Mouse (Mus musculus) lung, embryonic 14.5 days (tissue): ENCODE data around the gene Cnpy3. TPM values are rescaled to one million over a fixed set of nuclear protein-coding genes. Genes with fewer than 3 reads are reported as not detected.
A peak's percentile ranks its signal among the peaks of the same experiment; 100 is the strongest.

Experiments
- ATAC-seq: fragments of 200-750 bp; cut with Nextera tagmentation; 2 replicates; pipeline ENCODE4 v1.8.0; 2017; ENCODE audit warnings: mild to moderate bottlenecking, moderate TSS enrichment, moderate library complexity; ENCODE audit not compliant: insufficient read depth
- DNase-seq: peaks from one replicate; pipeline ENCODE4 v3.0.0-alpha.2; 2015
- H3K27ac ChIP-seq: fragments of 300-500 bp; sonication (generic); 2 replicates; pipeline ENCODE4 v1.5.1; 2014; ENCODE audit warnings: low read depth, mild to moderate bottlenecking, moderate library complexity
- H3K27me3 ChIP-seq: fragments of 300-500 bp; sonication (generic); 2 replicates; pipeline ENCODE4 v1.6.1; 2014; ENCODE audit warnings: low read length, control low read depth; ENCODE audit not compliant: insufficient read depth
- H3K36me3 ChIP-seq: fragments of 300-500 bp; sonication (generic); 2 replicates; pipeline ENCODE4 v1.6.1; 2014; ENCODE audit warnings: control low read depth; ENCODE audit not compliant: insufficient read depth
- H3K4me1 ChIP-seq: fragments of 300-500 bp; sonication (generic); 2 replicates; pipeline ENCODE4 v1.6.1; 2014; ENCODE audit warnings: antibody characterized with exemption, control low read depth; ENCODE audit not compliant: insufficient read depth
- H3K4me2 ChIP-seq: fragments of 300-500 bp; sonication (generic); 2 replicates; pipeline ENCODE4 v1.6.1; 2014; ENCODE audit warnings: mild to moderate bottlenecking
- H3K4me3 ChIP-seq: fragments of 300-500 bp; sonication (generic); 2 replicates; pipeline ENCODE4 v1.5.1; 2014; ENCODE audit warnings: low read depth, low read length
- H3K9ac ChIP-seq: fragments of 300-500 bp; sonication (generic); 2 replicates; pipeline ENCODE4 v1.6.1; 2014
- H3K9me3 ChIP-seq: fragments of 300-500 bp; sonication (generic); 2 replicates; pipeline ENCODE4 v1.6.1; 2016; ENCODE audit warnings: low read depth, low read length, control low read depth
- CTCF ChIP-seq: IDR thresholded peaks from 2 replicates; pipeline ENCODE4 v1.5.1; 2016; ENCODE audit warnings: antibody characterized with exemption, low read depth
- WGBS: fragments of 180-500 bp; shearing (Covaris S2); extraction: QIAGEN DNeasy Blood & Tissue Kit; methylation state at CpG from one replicate; pipeline ENCODE4 v1.1.7; 2014; 5-methylcytosine and 5-hydroxymethylcytosine counted together
- polyA plus RNA-seq: library from polyadenylated mRNA; unstranded; fragments of >200 nt; fragmentation: Nextera tagmentation; extraction: Ambion mirVana; gene quantifications from 2 replicates; pipeline ENCODE4 v1.2.1, GENCODE M21; 2014

Gene Cnpy3
- polyA plus RNA-seq, 1 experiment from 2014 or later, result 79.3 TPM

GRCm38 (mm10) chr17:46747806-46748205 lies 4.2 kb downstream of the Cnpy3 start:
- H3K9ac ChIP-seq, result no peak overlapping the region
- no peak overlapping the region for H3K27ac ChIP-seq
- WGBS, result 82% methylated on average over 2 of the region's 2 CpGs
- H3K4me2 ChIP-seq, result no peak overlapping the region
- DNase-seq (no peak), ATAC-seq (no peak)
- peaks cover 32% of the 10 kb centered on the region for H3K36me3 ChIP-seq
- no peak for TF ChIP-seq CTCF
- no peaks in the 10 kb centered on the region for H3K27me3 ChIP-seq
- no peaks in the 10 kb centered on the region for H3K9me3 ChIP-seq
- H3K4me3 ChIP-seq, result no peak overlapping the region
- H3K4me1 ChIP-seq, result peaks cover 9% of the 10 kb centered on the region; the same call in 1 of the 2 replicates

GRCm38 (mm10) chr17:46747234-46747633 lies 4.8 kb downstream of the Cnpy3 start:
- H3K36me3 ChIP-seq, result peaks cover 38% of the 10 kb centered on the region

GRCm38 (mm10) chr17:46745506-46745905 lies 6.5 kb downstream of the Cnpy3 start:
- Histone ChIP-seq H3K36me3 (peaks cover 47% of the 10 kb centered on the region), H3K9ac (no peak overlapping the region), H3K27me3 (no peaks in the 10 kb centered on the region), H3K27ac (no peak overlapping the region), H3K4me2 (no peak overlapping the region), H3K4me3 (no peak overlapping the region), H3K4me1 (peaks cover under 1% of the 10 kb centered on the region; the same call in 1 of the 2 replicates), H3K9me3 (no peaks in the 10 kb centered on the region)
- 84% methylated on average over 2 of the region's 2 CpGs for WGBS
- ATAC-seq, result no peak
- no peak for DNase-seq
- TF ChIP-seq CTCF, result no peak

More at GRCm38 (mm10) chr17:46747234-46747633, 4.8 kb downstream of the Cnpy3 start:
- Histone ChIP-seq H3K4me3 (no peak overlapping the region), H3K4me1 (peaks cover 9% of the 10 kb centered on the region; the same call in 1 of the 2 replicates), H3K27me3 (no peaks in the 10 kb centered on the region), H3K4me2 (no peak overlapping the region), H3K27ac (no peak overlapping the region), H3K9me3 (no peaks in the 10 kb centered on the region), H3K9ac (no peak overlapping the region)
- DNase-seq, result no peak
- no peak for ATAC-seq
- TF ChIP-seq CTCF, result no peak
- whole genome bisulfite sequencing, result 78% methylated on average over 8 of the region's 8 CpGs

GRCm38 (mm10) chr17:46742986-46743385 lies 9.0 kb downstream of the Cnpy3 start:
- Histone ChIP-seq H3K36me3 (peaks cover 47% of the 10 kb centered on the region), H3K9ac (no peak overlapping the region), H3K27ac (no peak overlapping the region), H3K4me2 (no peak overlapping the region), H3K27me3 (no peaks in the 10 kb centered on the region), H3K4me3 (no peak overlapping the region), H3K4me1 (no peaks in the 10 kb centered on the region), H3K9me3 (no peaks in the 10 kb centered on the region)
- TF ChIP-seq CTCF, result no peak
- no peak for ATAC-seq
- DNase-seq, result no peak
- 83% methylated on average over 9 of the region's 9 CpGs for WGBS

- ATAC-seq, result no peak
- Histone ChIP-seq H3K4me1 (no peaks in the 10 kb centered on the region), H3K9me3 (no peaks in the 10 kb centered on the region), H3K9ac (no peak overlapping the region), H3K36me3 (peaks cover 45% of the 10 kb centered on the region), H3K4me3 (no peak overlapping the region), H3K27ac (no peak overlapping the region), H3K27me3 (no peaks in the 10 kb centered on the region), H3K4me2 (no peak overlapping the region)
- no peak for DNase-seq
- WGBS, result 84% methylated on average over 6 of the region's 6 CpGs
- no peak for TF ChIP-seq CTCF
Observed at GRCm38 (mm10) chr17:46741305-46741704, 10.7 kb downstream of the Cnpy3 start.

GRCm38 (mm10) chr17:46736160-46736559 lies 15.9 kb downstream of the Cnpy3 start:
- H3K4me1 ChIP-seq, result no peaks in the 10 kb centered on the region
- H3K4me3 ChIP-seq, result no peak overlapping the region
- H3K27ac ChIP-seq, result no peak overlapping the region
- H3K4me2 ChIP-seq, result no peak overlapping the region
- ATAC-seq (no peak), DNase-seq (peak; percentile 48)
- no peak overlapping the region for H3K9ac ChIP-seq
- no peaks in the 10 kb centered on the region for H3K9me3 ChIP-seq
- peak; percentile 58 for TF ChIP-seq CTCF
- 60% methylated on average over 9 of the region's 10 CpGs for WGBS
- H3K36me3 ChIP-seq, result peaks cover 23% of the 10 kb centered on the region
- H3K27me3 ChIP-seq, result no peaks in the 10 kb centered on the region

GRCm38 (mm10) chr17:46735287-46735686 lies 16.7 kb downstream of the Cnpy3 start:
- Histone ChIP-seq H3K36me3 (peaks cover 21% of the 10 kb centered on the region), H3K4me1 (no peaks in the 10 kb centered on the region), H3K4me3 (no peak overlapping the region), H3K4me2 (no peak overlapping the region), H3K9ac (no peak overlapping the region), H3K9me3 (no peaks in the 10 kb centered on the region), H3K27me3 (no peaks in the 10 kb centered on the region), H3K27ac (no peak overlapping the region)
- no peak for ATAC-seq
- DNase-seq, result no peak
- no peak for TF ChIP-seq CTCF
- 83% methylated on average over 7 of the region's 7 CpGs for WGBS

- Histone ChIP-seq H3K27ac (no peak overlapping the region), H3K4me2 (no peak overlapping the region), H3K27me3 (peaks cover 6% of the 10 kb centered on the region; the same call in 1 of the 2 replicates), H3K9ac (no peak overlapping the region), H3K9me3 (no peaks in the 10 kb centered on the region), H3K4me3 (no peak overlapping the region), H3K4me1 (no peaks in the 10 kb centered on the region), H3K36me3 (peaks cover 21% of the 10 kb centered on the region)
- ATAC-seq (no peak), DNase-seq (no peak)
- WGBS, result 94% methylated on average over 3 of the region's 3 CpGs
- TF ChIP-seq CTCF, result no peak
Observed at GRCm38 (mm10) chr17:46734055-46734454, 18.0 kb downstream of the Cnpy3 start.
